Mouse (Mus musculus): Measurements from ENCODE around the gene Cfap44. TPM values are rescaled to one million over a fixed set of nuclear protein-coding genes. Genes with fewer than 3 reads are reported as not detected.

The Cfap44 gene
- polyA plus RNA-seq (2016; fragmentation: Nextera tagmentation; extraction: Ambion mirVana), result 0.84 and 1.0 TPM in 2 replicates

DNA sequence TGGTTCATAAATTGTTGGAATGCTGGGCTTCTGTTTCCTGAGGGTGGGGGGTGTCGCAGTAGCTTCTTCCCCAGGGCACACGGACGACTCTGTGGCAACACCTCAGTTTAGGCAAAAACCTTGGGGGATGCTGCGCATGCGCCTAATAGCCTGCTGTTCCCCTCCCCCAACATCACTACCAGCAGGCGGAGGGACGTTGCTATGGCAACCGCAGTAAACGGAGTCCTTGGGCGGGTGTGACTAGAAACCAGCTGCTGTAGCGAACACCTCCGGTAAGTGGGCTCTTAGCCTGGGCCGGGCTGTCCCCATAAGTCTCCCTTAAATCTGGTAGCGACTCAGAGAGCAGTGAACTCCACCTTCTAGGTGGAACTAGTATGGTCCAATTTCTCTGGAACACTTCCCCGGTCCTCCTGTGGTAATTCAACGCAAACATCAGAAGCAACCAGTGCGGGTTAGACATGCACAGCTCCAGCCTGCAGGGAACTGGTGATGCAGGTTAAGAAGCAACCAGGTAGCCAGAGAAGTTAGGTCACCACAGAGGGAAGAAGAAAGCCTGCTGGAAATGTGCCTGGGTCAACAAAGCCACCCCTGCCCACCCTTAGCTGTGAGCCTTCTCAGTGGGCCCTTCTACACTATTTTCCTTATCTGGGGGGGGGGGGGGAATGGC lies at the start of gene Cfap44:
TSS of gene Cfap44 (plus strand) at position 220 of the 667 bp plus-strand sequence.
- WGBS, result 2% methylated on average over 17 of the region's 17 CpGs
- peaks cover 11% of the 10 kb centered on the region for H3K36me3 ChIP-seq
- H3K9me3 ChIP-seq (replicated peaks), result peaks cover 7% of the 10 kb centered on the region; the same call in 1 of the 2 replicates
- peak within 1 kb of the TSS; percentile 53 for H3K4me3 ChIP-seq
- peak within 1 kb of the TSS; percentile 79 for H3K27ac ChIP-seq (replicated peaks)
- peak; percentile 92 for DNase-seq (ENCODE audit: low spot score)
- peaks cover 24% of the 10 kb centered on the region for H3K4me1 ChIP-seq
- peaks cover 8% of the 10 kb centered on the region for H3K27me3 ChIP-seq (ENCODE audit: low read depth, poor library complexity, severe bottlenecking)

GRCm38 (mm10) chr16:44347071-44347901 lies 47.3 kb upstream of the Cfap44 start, which contains the start of gene Spice1:
TSS of gene Spice1 (plus strand) at chr16:44347121.
- H3K36me3 ChIP-seq, result no peaks in the 10 kb centered on the region
- H3K27ac ChIP-seq (replicated peaks), result peak within 1 kb of the TSS; percentile 95
- H3K9me3 ChIP-seq (replicated peaks), result no peaks in the 10 kb centered on the region
- WGBS, result under 1% methylated on average over 67 of the region's 67 CpGs
- H3K4me1 ChIP-seq, result peaks cover 28% of the 10 kb centered on the region
- DNase-seq (ENCODE audit: low spot score), result peak; percentile 93
- H3K4me3 ChIP-seq, result peak within 1 kb of the TSS; percentile 92
- no peaks in the 10 kb centered on the region for H3K27me3 ChIP-seq (ENCODE audit: low read depth, poor library complexity, severe bottlenecking)

GRCm38 (mm10) chr16:44349801-44350397 lies 44.7 kb upstream of the Cfap44 start:
- no peak for DNase-seq (ENCODE audit: low spot score)
- Histone ChIP-seq H3K27ac (replicated peaks) (no peak overlapping the region), H3K4me3 (no peak overlapping the region), H3K27me3 (ENCODE audit: low read depth, poor library complexity, severe bottlenecking) (no peaks in the 10 kb centered on the region), H3K36me3 (no peaks in the 10 kb centered on the region), H3K9me3 (replicated peaks) (no peaks in the 10 kb centered on the region), H3K4me1 (peaks cover 28% of the 10 kb centered on the region)
- WGBS, result 93% methylated on average over 4 of the region's 4 CpGs

DNA sequence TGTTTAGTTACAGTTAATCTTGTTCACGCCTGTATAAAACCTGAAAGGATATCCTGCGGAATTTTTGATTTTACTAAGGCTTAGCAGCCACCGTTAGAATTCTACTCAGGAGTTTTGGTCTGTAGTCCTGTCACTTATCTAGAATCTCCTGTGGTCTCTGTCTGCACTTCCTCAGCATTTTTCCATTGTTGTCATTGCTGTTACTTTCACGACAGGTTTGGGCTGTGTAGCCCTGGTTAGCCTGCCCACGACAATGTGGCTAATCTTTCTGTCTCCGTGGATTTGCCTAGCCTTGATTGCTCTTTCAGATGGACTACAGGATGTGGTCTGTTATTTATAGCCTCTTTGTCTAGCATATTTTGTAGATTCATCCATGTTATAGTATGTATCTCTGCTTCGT lies 38.3 kb upstream of the Cfap44 start:
- no peaks in the 10 kb centered on the region for H3K27me3 ChIP-seq (ENCODE audit: low read depth, poor library complexity, severe bottlenecking)
- DNase-seq (ENCODE audit: low spot score), result no peak
- 84% methylated on average over 7 of the region's 7 CpGs for WGBS
- H3K36me3 ChIP-seq, result peaks cover 34% of the 10 kb centered on the region
- no peaks in the 10 kb centered on the region for H3K4me1 ChIP-seq
- no peak overlapping the region for H3K27ac ChIP-seq (replicated peaks)
- no peak overlapping the region for H3K4me3 ChIP-seq
- H3K9me3 ChIP-seq (replicated peaks), result no peaks in the 10 kb centered on the region

DNA sequence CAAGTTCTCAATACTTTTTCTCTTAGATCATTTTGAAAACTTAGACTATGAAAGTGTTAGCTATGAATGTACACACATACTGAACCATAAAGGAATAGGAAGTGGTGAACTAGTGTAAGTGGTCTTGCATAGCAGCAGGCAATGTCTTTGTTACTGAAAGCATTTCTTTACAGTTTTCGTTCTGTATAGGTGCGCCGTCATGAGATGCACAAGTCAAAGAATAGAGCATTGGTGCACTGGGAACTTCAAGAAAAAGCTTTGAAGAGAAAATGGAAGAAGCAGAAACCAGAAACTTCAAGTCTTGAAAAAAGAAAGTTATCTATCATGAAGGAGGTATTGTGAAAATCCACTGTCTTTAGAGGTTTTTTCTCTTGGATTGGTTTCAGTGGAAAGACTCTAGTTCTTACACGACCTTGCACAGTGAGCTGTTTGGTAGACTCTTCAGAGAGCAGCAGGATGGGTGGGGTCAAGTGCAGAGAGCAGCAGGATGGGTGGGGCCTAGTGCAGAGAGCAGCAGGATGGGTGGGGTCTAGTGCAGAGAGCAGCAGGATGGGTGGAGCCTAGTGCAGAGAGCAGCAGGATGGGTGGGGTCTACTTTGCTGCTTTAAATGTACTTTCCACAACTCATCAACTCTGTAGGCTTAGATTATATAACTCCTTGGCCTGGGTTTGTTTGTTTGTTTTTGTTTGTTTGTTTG lies 36.9 kb upstream of the Cfap44 start:
- WGBS, result 77% methylated on average over 4 of the region's 4 CpGs

GRCm38 (mm10) chr16:44361921-44362890 lies 32.4 kb upstream of the Cfap44 start:
- no peaks in the 10 kb centered on the region for H3K27me3 ChIP-seq (ENCODE audit: low read depth, poor library complexity, severe bottlenecking)
- peaks cover 64% of the 10 kb centered on the region for H3K36me3 ChIP-seq
- H3K4me1 ChIP-seq, result no peaks in the 10 kb centered on the region
- no peak for DNase-seq (ENCODE audit: low spot score)
- no peak overlapping the region for H3K27ac ChIP-seq (replicated peaks)
- H3K9me3 ChIP-seq (replicated peaks), result no peaks in the 10 kb centered on the region
- H3K4me3 ChIP-seq, result no peak overlapping the region
- 89% methylated on average over 10 of the region's 10 CpGs for WGBS

More for the DNA sequence above, 36.9 kb upstream of the Cfap44 start:
- no peaks in the 10 kb centered on the region for H3K27me3 ChIP-seq (ENCODE audit: low read depth, poor library complexity, severe bottlenecking)
- DNase-seq (ENCODE audit: low spot score), result peak; percentile 13
- no peak overlapping the region for H3K4me3 ChIP-seq
- peaks cover 46% of the 10 kb centered on the region for H3K36me3 ChIP-seq
- no peaks in the 10 kb centered on the region for H3K9me3 ChIP-seq (replicated peaks)
- H3K27ac ChIP-seq (replicated peaks), result no peak overlapping the region
- H3K4me1 ChIP-seq, result no peaks in the 10 kb centered on the region

- H3K27ac ChIP-seq (replicated peaks), result no peak overlapping the region
- H3K4me3 ChIP-seq, result no peak overlapping the region
- no peaks in the 10 kb centered on the region for H3K9me3 ChIP-seq (replicated peaks)
- H3K4me1 ChIP-seq, result no peaks in the 10 kb centered on the region
- H3K36me3 ChIP-seq, result peaks cover 62% of the 10 kb centered on the region
- 96% methylated on average over 7 of the region's 7 CpGs for WGBS
- no peak for DNase-seq (ENCODE audit: low spot score)
- H3K27me3 ChIP-seq (ENCODE audit: low read depth, poor library complexity, severe bottlenecking), result no peaks in the 10 kb centered on the region
Observed at GRCm38 (mm10) chr16:44365522-44365921, 29.1 kb upstream of the Cfap44 start.

- Histone ChIP-seq H3K36me3 (peaks cover 86% of the 10 kb centered on the region), H3K4me1 (peaks cover under 1% of the 10 kb centered on the region; the same call in 1 of the 2 replicates), H3K4me3 (no peak overlapping the region), H3K9me3 (replicated peaks) (no peaks in the 10 kb centered on the region), H3K27ac (replicated peaks) (no peak overlapping the region), H3K27me3 (ENCODE audit: low read depth, poor library complexity, severe bottlenecking) (no peaks in the 10 kb centered on the region)
- 91% methylated on average over 4 of the region's 4 CpGs for WGBS
- no peak for DNase-seq (ENCODE audit: low spot score)
Observed at GRCm38 (mm10) chr16:44375459-44375858, 19.1 kb upstream of the Cfap44 start.

DNA sequence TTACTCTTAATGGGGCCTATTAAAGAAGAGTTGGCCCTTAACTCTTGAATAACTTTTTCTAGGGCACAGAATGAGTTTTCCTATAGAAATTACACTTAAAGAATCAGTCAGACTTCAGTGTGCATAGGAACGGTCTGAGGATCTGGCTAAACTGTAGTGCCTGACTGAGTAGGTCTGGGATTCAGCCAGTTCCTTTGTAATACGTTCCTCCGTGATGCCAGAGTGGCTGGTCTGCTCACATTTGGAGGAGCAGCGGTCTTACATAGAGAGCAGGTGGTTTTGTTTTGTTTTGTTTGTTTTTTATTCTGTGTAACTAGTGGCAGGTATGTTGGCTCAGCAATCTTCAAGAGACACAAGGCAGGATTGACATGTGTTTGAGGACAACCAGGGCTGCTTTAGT lies 14.6 kb upstream of the Cfap44 start:
- no peaks in the 10 kb centered on the region for H3K27me3 ChIP-seq (ENCODE audit: low read depth, poor library complexity, severe bottlenecking)
- DNase-seq (ENCODE audit: low spot score), result no peak
- peaks cover 19% of the 10 kb centered on the region for H3K4me1 ChIP-seq
- no peak overlapping the region for H3K4me3 ChIP-seq
- 72% methylated on average over 4 of the region's 4 CpGs for WGBS
- H3K9me3 ChIP-seq (replicated peaks), result no peaks in the 10 kb centered on the region
- H3K36me3 ChIP-seq, result peaks cover 55% of the 10 kb centered on the region
- no peak overlapping the region for H3K27ac ChIP-seq (replicated peaks)

DNA sequence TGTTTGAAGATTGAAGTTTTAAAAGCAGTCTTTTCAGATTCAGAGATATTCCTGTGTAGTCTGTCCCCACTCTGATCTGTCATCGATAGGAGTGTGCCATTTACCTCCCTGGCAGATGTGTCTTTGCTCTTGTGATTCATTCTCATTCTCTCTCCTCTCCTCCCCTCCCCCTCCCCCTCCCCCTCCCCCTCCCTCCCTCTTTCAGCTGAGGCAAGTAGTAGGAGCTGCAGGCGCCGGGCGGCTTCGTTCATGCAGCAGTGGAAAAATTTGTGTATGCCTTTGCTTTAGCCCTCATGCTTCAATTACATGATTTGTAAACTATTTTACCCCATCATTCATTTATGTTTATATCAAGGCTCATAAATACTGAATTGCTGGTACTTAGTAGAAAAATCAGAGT lies 13.0 kb upstream of the Cfap44 start:
- Histone ChIP-seq H3K27me3 (ENCODE audit: low read depth, poor library complexity, severe bottlenecking) (no peaks in the 10 kb centered on the region), H3K4me3 (no peak overlapping the region), H3K9me3 (replicated peaks) (no peaks in the 10 kb centered on the region), H3K4me1 (peaks cover 19% of the 10 kb centered on the region), H3K36me3 (peaks cover 55% of the 10 kb centered on the region), H3K27ac (replicated peaks) (no peak overlapping the region)
- DNase-seq (ENCODE audit: low spot score), result peak; percentile 54
- 18% methylated on average over 5 of the region's 5 CpGs for WGBS

DNA sequence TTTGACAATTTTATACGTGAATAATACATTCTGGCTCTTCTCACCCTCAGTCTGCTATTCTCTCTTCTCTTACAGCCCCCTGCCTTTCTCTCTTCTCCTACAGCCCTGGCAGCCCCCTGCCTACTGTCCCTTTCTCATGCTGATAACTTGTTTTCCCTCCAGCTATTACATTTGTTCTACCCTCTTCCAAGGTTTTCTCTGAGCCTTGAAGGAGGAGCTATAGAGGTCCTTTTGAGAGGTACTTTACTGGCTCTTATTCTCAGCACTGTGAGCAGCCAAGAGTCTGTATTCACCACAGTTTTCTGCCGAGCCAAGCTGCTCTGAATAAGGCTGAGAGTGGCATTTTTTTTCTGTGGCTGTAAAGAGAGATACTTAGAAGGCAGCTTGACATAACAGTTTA lies 11.0 kb upstream of the Cfap44 start:
- peaks cover 19% of the 10 kb centered on the region for H3K4me1 ChIP-seq
- H3K36me3 ChIP-seq, result peaks cover 54% of the 10 kb centered on the region
- no peaks in the 10 kb centered on the region for H3K27me3 ChIP-seq (ENCODE audit: low read depth, poor library complexity, severe bottlenecking)
- H3K27ac ChIP-seq (replicated peaks), result no peak overlapping the region
- WGBS, result 26% methylated on average over 2 of the region's 2 CpGs
- no peaks in the 10 kb centered on the region for H3K9me3 ChIP-seq (replicated peaks)
- no peak overlapping the region for H3K4me3 ChIP-seq
- no peak for DNase-seq (ENCODE audit: low spot score)

All from midbrain, embryonic 10.5 days (tissue).